Mouse (Mus musculus): ENCODE results near the gene Auts2. TPM values are rescaled to one million over a fixed set of nuclear protein-coding genes. Genes with fewer than 3 reads are reported as not detected.

The Auts2 gene
- total RNA-seq, 2 experiments from 2014 or later = 117 to 146 TPM

- DNase-seq (ENCODE audit: extremely low spot score in 1 of 2, low spot score in 2 of 2) = no peak
- H3K27ac ChIP-seq = no peak overlapping the region
- intact Hi-C loops (cut with DNase I) = no loop called here
- no peak for TF ChIP-seq CTCF (IDR thresholded peaks at IDR 0.05)
- no peak overlapping the region for H3K4me3 ChIP-seq
Measured at GRCm38 (mm10) chr5:132212446-132212845, 330.7 kb downstream of the Auts2 start.

GRCm38 (mm10) chr5:132209694-132210093, 333.4 kb downstream of the Auts2 start:
- no peak overlapping the region for H3K4me3 ChIP-seq

GRCm38 (mm10) chr5:132206220-132206619, 336.9 kb downstream of the Auts2 start:
- TF ChIP-seq CTCF (IDR thresholded peaks at IDR 0.05) = no peak
- DNase-seq (ENCODE audit: extremely low spot score in 1 of 2, low spot score in 2 of 2) = no peak
- intact Hi-C loops (cut with DNase I) = no loop called here
- Histone ChIP-seq H3K4me3 (no peak overlapping the region), H3K27ac (no peak overlapping the region)

More at GRCm38 (mm10) chr5:132209694-132210093, 333.4 kb downstream of the Auts2 start:
- no peak overlapping the region for H3K27ac ChIP-seq
- DNase-seq (ENCODE audit: extremely low spot score in 1 of 2, low spot score in 2 of 2) = no peak
- TF ChIP-seq CTCF (IDR thresholded peaks at IDR 0.05) = no peak
- intact Hi-C loops (cut with DNase I) = no loop called here

GRCm38 (mm10) chr5:132203846-132204245, 339.3 kb downstream of the Auts2 start:
- intact Hi-C loops (cut with DNase I) = no loop called here
- no peak for TF ChIP-seq CTCF (IDR thresholded peaks at IDR 0.05)
- Histone ChIP-seq H3K4me3 (no peak overlapping the region), H3K27ac (no peak overlapping the region)
- DNase-seq (ENCODE audit: extremely low spot score in 1 of 2, low spot score in 2 of 2) = no peak

GRCm38 (mm10) chr5:132201077-132201645, 342.0 kb downstream of the Auts2 start:
- intact Hi-C loops (cut with DNase I) = no loop called here
- no peak for TF ChIP-seq CTCF (IDR thresholded peaks at IDR 0.05)
- Histone ChIP-seq H3K27ac (no peak overlapping the region), H3K4me3 (no peak overlapping the region)
- DNase-seq (ENCODE audit: extremely low spot score in 1 of 2, low spot score in 2 of 2) = no peak

- H3K4me3 ChIP-seq = no peak overlapping the region
- DNase-seq (ENCODE audit: extremely low spot score in 1 of 2, low spot score in 2 of 2) = no peak
- no peak for TF ChIP-seq CTCF (IDR thresholded peaks at IDR 0.05)
- no peak overlapping the region for H3K27ac ChIP-seq
- intact Hi-C loops (cut with DNase I) = no loop called here
Measured at GRCm38 (mm10) chr5:132200595-132200994, 342.5 kb downstream of the Auts2 start.

GRCm38 (mm10) chr5:132195048-132195533, 348.1 kb downstream of the Auts2 start:
- H3K27ac ChIP-seq = no peak overlapping the region
- H3K4me3 ChIP-seq = no peak overlapping the region
- no peak for DNase-seq (ENCODE audit: extremely low spot score in 1 of 2, low spot score in 2 of 2)
- TF ChIP-seq CTCF (IDR thresholded peaks at IDR 0.05) = no peak
- intact Hi-C loops (cut with DNase I) = no loop called here

GRCm38 (mm10) chr5:132190190-132190589, 353.0 kb downstream of the Auts2 start:
- intact Hi-C loops (cut with DNase I) = no loop called here
- DNase-seq (ENCODE audit: extremely low spot score in 1 of 2, low spot score in 2 of 2) = no peak
- no peak overlapping the region for H3K4me3 ChIP-seq
- TF ChIP-seq CTCF (IDR thresholded peaks at IDR 0.05) = no peak
- H3K27ac ChIP-seq = no peak overlapping the region

GRCm38 (mm10) chr5:132186659-132187058, 356.5 kb downstream of the Auts2 start:
- no peak overlapping the region for H3K4me3 ChIP-seq
- intact Hi-C loops (cut with DNase I) = no loop called here
- TF ChIP-seq CTCF (IDR thresholded peaks at IDR 0.05) = no peak
- no peak overlapping the region for H3K27ac ChIP-seq
- no peak for DNase-seq (ENCODE audit: extremely low spot score in 1 of 2, low spot score in 2 of 2)

- no peak for DNase-seq (ENCODE audit: extremely low spot score in 1 of 2, low spot score in 2 of 2)
- no peak for TF ChIP-seq CTCF (IDR thresholded peaks at IDR 0.05)
- H3K27ac ChIP-seq = no peak overlapping the region
- no peak overlapping the region for H3K4me3 ChIP-seq
- intact Hi-C loops (cut with DNase I) = no loop called here
Measured at GRCm38 (mm10) chr5:132186221-132186620, 356.9 kb downstream of the Auts2 start.

GRCm38 (mm10) chr5:132184395-132185095, 358.6 kb downstream of the Auts2 start:
- Histone ChIP-seq H3K27ac (no peak overlapping the region), H3K4me3 (no peak overlapping the region)
- no peak for TF ChIP-seq CTCF (IDR thresholded peaks at IDR 0.05)
- DNase-seq (ENCODE audit: extremely low spot score in 1 of 2, low spot score in 2 of 2) = no peak
- intact Hi-C loops (cut with DNase I) = no loop called here

GRCm38 (mm10) chr5:132182077-132182476, 361.1 kb downstream of the Auts2 start:
- H3K4me3 ChIP-seq = no peak overlapping the region
- intact Hi-C loops (cut with DNase I) = no loop called here
- DNase-seq (ENCODE audit: extremely low spot score in 1 of 2, low spot score in 2 of 2) = no peak
- H3K27ac ChIP-seq = no peak overlapping the region
- TF ChIP-seq CTCF (IDR thresholded peaks at IDR 0.05) = no peak

- no peak for DNase-seq (ENCODE audit: extremely low spot score in 1 of 2, low spot score in 2 of 2)
- TF ChIP-seq CTCF (IDR thresholded peaks at IDR 0.05) = no peak
- H3K27ac ChIP-seq = no peak overlapping the region
- no peak overlapping the region for H3K4me3 ChIP-seq
- intact Hi-C loops (cut with DNase I) = no loop called here
Measured at GRCm38 (mm10) chr5:132170010-132170409, 373.1 kb downstream of the Auts2 start.

Measured in left cerebral cortex, adult 2 months (tissue).